Comparison of ENCODE assay signal across 23 mouse cellular contexts in genomic region chr2:29098786-29099185, GRCm38 (mm10). TPM values are rescaled to one million over a fixed set of nuclear protein-coding genes. Genes with fewer than 3 reads are reported as not detected.
A peak's percentile ranks its signal among the peaks of the same experiment; 100 is the strongest.
DNase-seq lines count a peak whose midpoint lies in the region; TF ChIP-seq lines count a peak whose summit lies in the region.
"Had no signal": no experiment of that assay in that cellular context is flagged by ENCODE, and none has a peak within 500 bp of the region (broad histone marks: within the 10 kb centered on the region; RNA-seq: fewer than 3 reads in every experiment).

No protein-coding gene starts in this region.

- TF ChIP-seq CTCF in testis, adult 2 months (IDR thresholded peaks at IDR 0.05; ENCODE audit: control insufficient read depth, insufficient read depth, insufficient replicate concordance, low read depth, low read length), result no peak
- no peak for TF ChIP-seq CTCF in lung, adult 2 months (IDR thresholded peaks at IDR 0.05; ENCODE audit: insufficient read depth, low read length)

- TF ChIP-seq POLR2A in testis, adult 2 months (IDR thresholded peaks at IDR 0.05; ENCODE audit: control insufficient read depth, low read depth, low read length), result no peak
- TF ChIP-seq POLR2A in lung, adult 2 months (IDR thresholded peaks at IDR 0.05; ENCODE audit: borderline replicate concordance, extremely low read depth, low read depth, low read length), result no peak

- H3K27ac ChIP-seq in testis, adult 2 months (ENCODE audit: control insufficient read depth, insufficient read depth, low read depth, low read length), result no peak overlapping the region
- H3K27ac ChIP-seq: embryonic facial prominence, embryonic 15.5 days; forebrain, embryonic 15.5 days; heart, adult 2 months; hindbrain, embryonic 10.5 days; hindbrain, embryonic 14.5 days had no signal

- WGBS in lung, adult 2 months, result 84% methylated on average over 8 of the region's 8 CpGs

- H3K27me3 ChIP-seq in testis, adult 2 months (ENCODE audit: control insufficient read depth, insufficient read depth, low read length), result no peaks in the 10 kb centered on the region
- H3K27me3 ChIP-seq: embryonic facial prominence, embryonic 15.5 days; forebrain, embryonic 15.5 days; heart, embryonic 12.5 days had no signal

- peaks cover 11% of the 10 kb centered on the region for H3K4me1 ChIP-seq in testis, adult 2 months (ENCODE audit: control insufficient read depth, insufficient read depth, low read length)
- H3K4me1 ChIP-seq in lung, adult 2 months (ENCODE audit: control insufficient read depth, insufficient read depth, low read length), result no peaks in the 10 kb centered on the region
- H3K4me1 ChIP-seq: embryonic facial prominence, embryonic 15.5 days; forebrain, embryonic 15.5 days; heart, embryonic 12.5 days; hindbrain, embryonic 10.5 days had no signal

- no peaks in the 10 kb centered on the region for H3K36me3 ChIP-seq in testis, adult 2 months (ENCODE audit: control insufficient read depth, insufficient read depth, low read length)
- H3K36me3 ChIP-seq: embryonic facial prominence, embryonic 15.5 days; forebrain, embryonic 15.5 days; G1E; heart, embryonic 12.5 days; hindbrain, embryonic 10.5 days had no signal

- peak overlapping the region; percentile 13 for H3K4me3 ChIP-seq in testis, adult 2 months (ENCODE audit: control insufficient read depth, low read depth, low read length)
- H3K4me3 ChIP-seq in lung, adult 2 months (replicated peaks; ENCODE audit: extremely low read depth, low read depth, low read length), result no peak overlapping the region
- H3K4me3 ChIP-seq: embryonic facial prominence, embryonic 15.5 days; erythroblast, embryonic 14.5 days; forebrain, embryonic 15.5 days; heart, adult 2 months; heart, embryonic 12.5 days; hindbrain, embryonic 10.5 days had no signal

- peak; percentile 14 for DNase-seq in embryo, embryonic 11 days
- DNase-seq in embryo, embryonic 10 days (ENCODE audit: low spot score), result no peak
- no peak for DNase-seq in testis, postnatal 10 days (ENCODE audit: low spot score)
- DNase-seq in forelimb bud, embryonic 11.5 days (ENCODE audit: low read depth, low spot score), result peak; percentile 4
- peak; percentile 21 for DNase-seq in naive thymus-derived CD4-positive, alpha-beta T cell, adult 2 months (ENCODE audit: low read depth)
- DNase-seq in thymus, postnatal 0 days (ENCODE audit: low spot score), result no peak
- no peak for DNase-seq in lung, adult 2 months
- DNase-seq: adrenal gland, adult 2 months; adrenal gland, postnatal 25 days; B cell, adult 2 months; cerebellum, adult 18-20 months; cerebellum, adult 9-11 months; cerebellum, postnatal 36 days; gastrocnemius, postnatal 10 days; heart, adult 2 months had no signal

RNA-seq across cellular contexts. Expression of gene Setx, which starts 25.2 kb away (rescaled TPM):
- 147 and 158 TPM in 2 replicates for polyA plus RNA-seq in testis, adult 2 months (2012; rRNA removed)
- polyA plus RNA-seq in thymus, postnatal 0 days (2015; fragmentation: Nextera tagmentation; extraction: Ambion mirVana), result 13.2 and 14.9 TPM in 2 replicates
- 3.5 and 5.8 TPM in 2 replicates for polyA plus RNA-seq in lung, adult 2 months (2012; rRNA removed)

RNA-seq across cellular contexts. Expression of gene Ttf1, which starts 38.7 kb away (rescaled TPM):
- 8.1 and 10.9 TPM in 2 replicates for polyA plus RNA-seq in testis, adult 2 months (2012; rRNA removed)
- 10.4 and 11.4 TPM in 2 replicates for polyA plus RNA-seq in thymus, postnatal 0 days (2015; fragmentation: Nextera tagmentation; extraction: Ambion mirVana)
- 4.6 and 7.2 TPM in 2 replicates for polyA plus RNA-seq in lung, adult 2 months (2012; rRNA removed)

RNA-seq across cellular contexts. Expression of gene Cfap77, which starts 43.9 kb away (rescaled TPM):
- 19.9 and 20.9 TPM in 2 replicates for polyA plus RNA-seq in testis, adult 2 months (2012; rRNA removed)
- polyA plus RNA-seq in thymus, postnatal 0 days (2015; fragmentation: Nextera tagmentation; extraction: Ambion mirVana), result 0.27 and 0.40 TPM in 2 replicates
- 4.0 and 4.6 TPM in 2 replicates for polyA plus RNA-seq in lung, adult 2 months (2012; rRNA removed)
- polyA plus RNA-seq: erythroblast, embryonic 14.5 days; forebrain, embryonic 15.5 days had no signal

Comparison
In these comparisons a context has a peak if more than half of its experiments do, and no peak if none do; other contexts are left out.
1. DNase-seq: peak in embryo, embryonic 11 days (single experiment), forelimb bud, embryonic 11.5 days (single experiment) and naive thymus-derived CD4-positive, alpha-beta T cell, adult 2 months (single experiment); none in embryo, embryonic 10 days (single experiment), testis, postnatal 10 days (single experiment), thymus, postnatal 0 days (single experiment) and lung, adult 2 months (single experiment).